17 mouse cellular contexts compared by ENCODE assay signal in genomic region chr9:106301446-106302080, GRCm38 (mm10). TPM values are rescaled to one million over a fixed set of nuclear protein-coding genes. Genes with fewer than 3 reads are reported as not detected.
DNase-seq lines count a peak whose midpoint lies in the region; ATAC-seq and TF ChIP-seq lines count a peak whose summit lies in the region.
"Had no signal": no experiment of that assay in that cellular context is flagged by ENCODE, and none has a peak within 500 bp of the region (broad histone marks: within the 10 kb centered on the region; RNA-seq: fewer than 3 reads in every experiment).

No protein-coding gene starts in this region.

- peak overlapping the region; percentile 53 for H3K27ac ChIP-seq in heart, postnatal 0 days (ENCODE audit: low read depth)
- H3K27ac ChIP-seq: hindbrain, postnatal 0 days; limb, embryonic 15.5 days had no signal

- H3K9ac ChIP-seq in heart, postnatal 0 days (replicated peaks; ENCODE audit: low read depth, low read length): no peak overlapping the region
- H3K9ac ChIP-seq: embryonic facial prominence, embryonic 13.5 days; limb, embryonic 15.5 days had no signal

- H3K27me3 ChIP-seq in heart, postnatal 0 days (ENCODE audit: control insufficient read depth, insufficient read depth, low read length): no peaks in the 10 kb centered on the region
- H3K27me3 ChIP-seq in megakaryocyte, embryonic 14.5 days (replicated peaks): peaks cover 3% of the 10 kb centered on the region
- H3K27me3 ChIP-seq: embryonic facial prominence, embryonic 13.5 days; limb, embryonic 15.5 days had no signal

- H3K36me3 ChIP-seq in heart, postnatal 0 days (replicated peaks; ENCODE audit: control insufficient read depth, insufficient read depth, low read length): peaks cover 26% of the 10 kb centered on the region
- peaks cover 84% of the 10 kb centered on the region for H3K36me3 ChIP-seq in megakaryocyte, embryonic 14.5 days (replicated peaks; ENCODE audit: low read length)

- WGBS in heart, postnatal 0 days: 53% methylated on average over 11 of the region's 11 CpGs

- peak; percentile 31; the same call in 1 of the 2 replicates for ATAC-seq in frontal cortex, adult (ENCODE audit: low TSS enrichment)
- ATAC-seq in heart, postnatal 0 days (ENCODE audit: insufficient read depth, low read depth): peak; percentile 68
- ATAC-seq in megakaryocyte, adult 5-6 weeks (ENCODE audit: poor library complexity, severe bottlenecking): no peak

- no peak overlapping the region for H3K4me3 ChIP-seq in heart, postnatal 0 days (ENCODE audit: low read depth, low read length)
- H3K4me3 ChIP-seq in megakaryocyte, embryonic 14.5 days (replicated peaks): peak overlapping the region; percentile 35
- H3K4me3 ChIP-seq: embryonic facial prominence, embryonic 13.5 days; limb, embryonic 15.5 days had no signal

- peaks cover 14% of the 10 kb centered on the region for H3K4me1 ChIP-seq in heart, postnatal 0 days (ENCODE audit: control insufficient read depth, insufficient read depth)
- peaks cover 12% of the 10 kb centered on the region; the same call in 1 of the 2 replicates for H3K4me1 ChIP-seq in megakaryocyte, embryonic 14.5 days

- TF ChIP-seq CTCF in heart, postnatal 0 days (IDR thresholded peaks at IDR 0.05; ENCODE audit: low read depth): no peak

- no peak for TF ChIP-seq EP300 in heart, postnatal 0 days (IDR thresholded peaks at IDR 0.05; ENCODE audit: low read depth)

- no peak overlapping the region for H3K4me2 ChIP-seq in heart, postnatal 0 days (ENCODE audit: low read depth, low read length)
- H3K4me2 ChIP-seq: embryonic facial prominence, embryonic 13.5 days; limb, embryonic 15.5 days had no signal

- no peaks in the 10 kb centered on the region for H3K9me3 ChIP-seq in heart, postnatal 0 days (replicated peaks; ENCODE audit: control insufficient read depth, low read length)
- no peaks in the 10 kb centered on the region for H3K9me3 ChIP-seq in megakaryocyte, embryonic 14.5 days
- H3K9me3 ChIP-seq: embryonic facial prominence, embryonic 13.5 days; limb, embryonic 15.5 days had no signal

- DNase-seq in frontal cortex, postnatal 36 days (ENCODE audit: low spot score in 2 of 2): no peak
- peak; percentile 53 for DNase-seq in heart, postnatal 0 days (ENCODE audit: low spot score)
- no peak for DNase-seq in heart, postnatal 4 days
- DNase-seq in embryo, embryonic 10 days (ENCODE audit: low spot score): no peak
- DNase-seq in thymus, postnatal 10 days (ENCODE audit: low spot score in 2 of 2): no peak
- DNase-seq: adrenal gland, adult 8-10 months; gastrocnemius, postnatal 36 days; kidney, adult 2 months; kidney, postnatal 14 days; layer of hippocampus, adult 9-11 months; right cerebral cortex, postnatal 14 days had no signal

RNA-seq across cellular contexts. Expression of gene Poc1a, which starts 20.7 kb away (rescaled TPM):
- total RNA-seq in heart, postnatal 0 days (2014; rRNA removed; ENCODE audit: low replicate concordance): 12.3 and 38.0 TPM in 2 replicates
- 13.6 and 13.8 TPM in 2 replicates for polyA plus RNA-seq in heart, postnatal 0 days (2015; fragmentation: Nextera tagmentation; extraction: Ambion mirVana)
- total RNA-seq in heart, postnatal 4 days (2021): 10 to 100 TPM; 17.0 to 19.3 TPM
- polyA plus RNA-seq in megakaryocyte, embryonic 14.5 days (2012; ENCODE audit: insufficient read depth, low replicate concordance): 3.5 and 6.6 TPM in 2 replicates
- 26.7 and 37.1 TPM in 2 replicates for total RNA-seq in megakaryocyte, adult 5-6 weeks (2015)
- total RNA-seq in megakaryocyte, adult 5-6 weeks (2017): 15.7 and 23.1 TPM in 2 replicates

RNA-seq across cellular contexts. Expression of gene Alas1, which starts 53.1 kb away (rescaled TPM):
- total RNA-seq in heart, postnatal 0 days (2014; rRNA removed; ENCODE audit: low replicate concordance): 309 and 334 TPM in 2 replicates
- polyA plus RNA-seq in heart, postnatal 0 days (2015; fragmentation: Nextera tagmentation; extraction: Ambion mirVana): 385 and 421 TPM in 2 replicates
- 100 to 1,000 TPM; 404 to 423 TPM for total RNA-seq in heart, postnatal 4 days (2021)
- 13.1 and 14.8 TPM in 2 replicates for polyA plus RNA-seq in megakaryocyte, embryonic 14.5 days (2012; ENCODE audit: insufficient read depth, low replicate concordance)
- 84.6 and 91.1 TPM in 2 replicates for total RNA-seq in megakaryocyte, adult 5-6 weeks (2015)
- 110 and 116 TPM in 2 replicates for total RNA-seq in megakaryocyte, adult 5-6 weeks (2017)
